Mouse (Mus musculus) telencephalon, adult 2 months (tissue): ENCODE results near the gene Dusp22.

Experiments
- DNase-seq: peaks from one replicate; pipeline ENCODE4 v3.0.0-alpha.2; 2011; ENCODE audit warnings: low read depth, low spot score

Dusp22 gene

GRCm38 (mm10) chr13:30669277-30669676 is 9.5 kb downstream of the Dusp22 start:
- no peak for DNase-seq

GRCm38 (mm10) chr13:30673878-30674277 is 14.1 kb downstream of the Dusp22 start:
- DNase-seq: no peak

DNA sequence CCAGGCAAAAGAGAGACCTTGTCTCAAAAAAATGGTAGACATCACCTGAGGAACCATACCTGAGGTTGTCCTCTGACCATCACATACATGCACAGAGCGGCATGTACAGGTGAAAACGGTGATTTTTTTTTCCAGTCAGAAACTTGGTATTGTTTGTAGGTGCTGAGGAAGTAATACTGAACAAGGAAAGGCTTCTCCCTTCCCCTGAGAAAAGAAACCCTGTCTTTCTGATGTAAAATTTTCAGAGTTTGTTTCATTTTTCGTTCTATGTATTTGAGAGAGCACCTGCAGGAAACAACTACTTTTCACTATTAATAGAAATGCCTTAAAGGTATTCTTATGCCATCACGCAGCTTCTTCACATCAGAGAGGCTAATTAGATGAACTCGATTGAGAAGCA is 19.0 kb downstream of the Dusp22 start:
- DNase-seq: no peak

GRCm38 (mm10) chr13:30681866-30682265 is 22.1 kb downstream of the Dusp22 start:
- no peak for DNase-seq

GRCm38 (mm10) chr13:30682328-30682727 is 22.5 kb downstream of the Dusp22 start:
- no peak for DNase-seq

- DNase-seq: no peak
These were observed 24.9 kb downstream of the Dusp22 start for GRCm38 (mm10) chr13:30684614-30685122.

GRCm38 (mm10) chr13:30685957-30686356 is 26.2 kb downstream of the Dusp22 start:
- DNase-seq: no peak

DNA sequence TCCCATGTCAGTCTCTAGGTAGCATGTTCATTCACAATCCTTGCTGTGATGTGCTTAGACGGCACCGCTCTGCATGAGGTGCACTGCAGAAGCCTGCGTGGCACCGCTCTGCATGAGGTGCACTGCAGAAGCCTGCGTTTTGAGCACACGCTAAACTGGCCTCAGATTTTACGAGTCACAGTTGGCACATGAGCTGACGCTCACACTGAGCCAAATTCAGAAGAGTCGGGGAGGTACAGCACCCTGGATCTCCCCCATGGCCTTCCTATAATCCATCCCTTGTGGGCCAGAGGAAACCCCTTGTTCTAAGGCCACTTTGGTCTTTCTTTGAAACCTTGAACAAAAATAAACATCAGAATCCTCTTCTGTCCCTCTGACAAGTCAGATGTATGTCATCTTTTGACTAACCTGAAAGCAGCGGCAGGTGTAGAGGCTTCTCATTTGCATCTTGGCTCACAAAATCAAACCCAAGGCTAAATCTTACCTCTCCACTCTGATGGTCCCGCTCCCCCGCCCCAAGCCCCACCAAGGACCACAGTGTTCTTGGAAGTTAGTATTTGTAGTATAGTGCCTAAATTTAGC is 28.3 kb downstream of the Dusp22 start:
- no peak for DNase-seq

- no peak for DNase-seq
These were observed 29.7 kb downstream of the Dusp22 start for GRCm38 (mm10) chr13:30689475-30689874.

GRCm38 (mm10) chr13:30691441-30692292 is 31.9 kb downstream of the Dusp22 start:
- no peak for DNase-seq

DNA sequence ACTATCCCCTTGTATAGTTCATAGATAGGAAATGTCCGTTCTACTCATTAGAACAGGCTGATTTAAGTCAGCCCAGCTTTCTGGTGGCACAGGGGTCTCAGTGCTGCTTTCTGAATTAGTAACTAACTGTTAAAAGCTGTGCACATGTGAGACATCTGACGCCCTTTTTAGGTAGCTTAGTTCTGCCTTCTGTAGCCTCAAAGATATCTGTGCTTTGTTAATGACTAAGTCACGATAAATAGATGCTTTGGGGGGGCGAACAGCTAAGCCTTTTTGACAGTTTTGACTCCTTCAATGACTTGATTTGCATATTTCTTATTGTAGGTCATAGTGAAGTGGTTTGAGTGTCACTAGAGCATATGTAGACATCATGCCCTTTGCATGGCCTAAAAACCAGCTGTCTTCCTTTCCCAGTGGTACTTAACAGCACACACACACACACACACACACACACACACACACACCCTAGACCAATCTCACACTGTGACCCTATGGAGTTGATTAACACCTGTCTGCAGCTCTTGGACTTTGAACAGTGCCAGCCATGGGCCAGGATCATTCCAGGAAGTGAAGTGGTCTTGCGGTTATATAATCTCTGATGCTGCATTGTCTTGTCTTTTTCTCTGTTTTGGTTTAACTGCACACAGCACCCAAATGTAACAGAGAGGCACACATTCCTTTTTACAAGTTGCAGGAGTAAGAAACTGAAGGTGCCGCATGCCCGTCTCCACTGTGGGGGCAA is 33.0 kb downstream of the Dusp22 start:
- no peak for DNase-seq

DNA sequence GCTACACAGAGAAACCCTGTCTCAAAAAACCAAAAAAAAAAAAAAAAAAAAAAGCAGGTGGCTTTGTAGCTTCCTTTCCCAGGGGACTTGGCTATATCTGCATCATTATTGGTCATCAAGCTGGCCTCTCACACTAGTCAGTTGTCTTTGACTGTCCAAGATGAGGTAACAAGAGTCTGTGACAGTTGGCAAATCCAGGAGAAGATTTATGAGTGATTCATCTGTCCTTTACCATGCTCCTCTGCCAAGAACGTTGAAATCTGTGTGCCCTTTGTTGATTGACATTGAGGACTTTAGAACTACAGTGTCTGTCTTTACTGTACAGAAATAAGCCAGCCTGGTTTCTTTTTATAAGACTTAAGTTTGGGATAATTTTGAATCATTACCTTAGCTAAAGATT is 35.4 kb downstream of the Dusp22 start:
- no peak for DNase-seq

DNA sequence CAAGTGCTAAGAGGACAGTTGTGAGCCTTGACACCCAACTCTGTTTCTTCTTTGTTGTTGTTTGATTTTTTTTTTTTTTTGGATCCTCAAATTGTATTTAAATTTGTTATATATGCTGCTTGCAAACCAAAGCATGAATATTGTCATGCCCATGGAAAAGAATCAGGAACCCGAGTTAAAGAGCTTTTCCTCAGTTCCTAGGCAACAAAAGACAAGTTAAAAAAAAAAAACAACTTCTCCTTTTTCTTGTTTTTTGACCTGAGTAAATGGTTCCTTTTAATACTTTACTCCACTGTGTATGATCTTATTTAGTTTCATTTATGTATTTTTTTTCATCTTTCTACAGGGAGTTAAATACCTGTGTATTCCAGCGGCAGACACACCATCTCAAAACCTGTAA is 36.1 kb downstream of the Dusp22 start:
- DNase-seq: no peak

GRCm38 (mm10) chr13:30697880-30698279 is 38.1 kb downstream of the Dusp22 start:
- DNase-seq: no peak

DNA sequence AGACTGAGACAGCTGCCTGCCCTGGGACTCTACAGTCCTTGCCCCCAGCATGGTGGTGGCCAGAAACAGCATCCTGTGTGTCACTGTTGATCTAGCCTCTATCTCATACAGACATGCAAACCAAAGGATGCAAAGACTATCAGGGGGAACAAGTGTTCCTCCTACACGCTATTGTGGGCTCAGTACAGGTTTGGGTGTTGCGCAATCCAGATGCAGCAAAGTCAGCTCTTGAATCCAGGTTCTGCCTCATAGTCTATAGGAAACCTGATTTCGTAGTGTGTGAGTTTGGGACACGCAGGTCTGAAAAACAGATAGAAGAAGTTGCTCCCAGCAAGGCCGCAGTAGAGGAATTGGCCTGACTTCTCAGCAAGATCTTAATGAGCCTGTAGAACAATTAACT is 42.9 kb downstream of the Dusp22 start:
- DNase-seq: no peak

- DNase-seq: no peak
These were observed 44.7 kb downstream of the Dusp22 start for GRCm38 (mm10) chr13:30704246-30705095.

GRCm38 (mm10) chr13:30711066-30711465 is 51.3 kb downstream of the Dusp22 start:
- DNase-seq: no peak

GRCm38 (mm10) chr13:30711711-30712110 is 51.9 kb downstream of the Dusp22 start:
- no peak for DNase-seq

DNA sequence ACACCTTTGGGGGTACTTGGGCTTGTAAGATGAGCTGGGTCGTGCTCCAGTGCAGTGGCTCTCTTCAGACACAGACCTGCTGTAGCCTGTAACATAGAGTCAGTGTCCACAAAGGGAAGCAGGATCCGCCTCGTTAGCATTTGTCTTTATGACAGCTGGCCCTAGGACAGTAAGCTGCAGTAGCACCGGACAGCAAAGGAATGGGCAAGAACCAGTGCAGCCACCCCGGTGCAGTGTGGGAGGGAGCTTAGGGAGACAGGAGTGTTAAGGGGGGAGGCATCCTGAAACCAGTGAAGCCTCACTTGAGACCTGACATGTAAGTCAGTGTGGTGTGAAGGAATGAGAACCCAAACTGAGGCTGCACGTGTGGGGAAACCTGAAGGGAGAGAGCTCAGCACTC is 52.5 kb downstream of the Dusp22 start:
- no peak for DNase-seq

DNA sequence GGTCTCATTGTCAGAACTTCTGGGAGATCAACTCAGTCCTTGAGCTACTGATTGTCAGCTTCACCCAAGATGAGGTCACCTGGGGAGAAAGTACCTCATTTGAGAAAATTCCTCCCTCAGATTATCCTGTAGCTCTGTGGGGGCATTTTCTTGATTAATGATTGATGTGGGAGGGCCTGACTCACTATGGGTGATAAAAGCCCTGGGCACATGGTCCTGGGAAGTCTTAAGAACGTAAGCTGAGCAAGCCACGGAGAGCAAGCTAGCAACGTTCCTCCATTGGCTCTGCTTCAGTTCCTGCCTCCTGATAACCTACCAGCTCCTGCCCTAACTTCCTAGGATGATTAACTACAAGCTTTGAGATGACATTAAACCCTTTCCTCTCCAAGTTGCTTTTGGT is 53.8 kb downstream of the Dusp22 start:
- no peak for DNase-seq

DNA sequence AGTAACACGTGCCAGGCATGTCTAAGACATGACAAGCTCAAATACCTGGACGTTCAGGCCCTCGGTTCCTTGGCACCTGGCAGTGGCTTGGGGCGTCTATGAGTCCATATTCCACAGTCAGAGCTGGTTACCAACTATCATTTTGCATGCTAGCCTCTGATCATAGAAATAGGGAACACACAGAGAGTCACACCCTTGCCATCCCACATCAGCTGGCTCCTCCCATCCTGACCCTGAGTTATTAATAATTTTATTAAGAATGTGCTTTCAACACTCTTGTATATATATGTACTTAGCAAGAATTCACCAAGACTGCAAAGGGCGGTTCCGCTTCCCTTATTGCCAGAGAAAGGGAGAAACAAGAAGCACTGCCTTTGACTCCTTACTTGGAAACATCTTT is 54.8 kb downstream of the Dusp22 start:
- DNase-seq: no peak
